Mouse (Mus musculus): ENCODE results near the gene Sat1.
"Not testable (repeated sequence)": the region's sequence is repeated elsewhere in the genome, so short reads cannot be mapped to it uniquely, and the experiment has no call there.

DNA sequence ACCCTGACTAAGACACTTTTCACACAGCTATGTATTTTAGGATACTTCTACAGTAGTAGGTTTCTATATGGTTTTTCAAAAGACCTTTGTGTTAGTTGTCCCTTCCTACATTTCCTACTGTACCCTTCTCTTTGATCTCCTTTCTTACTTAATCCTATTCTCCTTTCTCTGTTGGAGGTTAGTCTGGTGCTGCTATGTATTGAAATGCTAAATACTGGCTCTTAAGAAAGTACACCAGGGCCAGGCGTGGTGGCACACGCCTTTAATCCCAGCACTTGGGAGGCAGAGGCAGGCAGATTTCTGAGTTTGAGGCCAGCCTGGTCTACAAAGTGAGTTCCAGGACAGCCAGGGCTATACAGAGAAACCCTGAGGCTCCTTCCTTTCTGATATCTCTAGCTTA, 10.8 kb downstream of the Sat1 start:
- TF ChIP-seq CTCF, POLR2A (IDR thresholded peaks at IDR 0.05; ENCODE audit: extremely low read depth, insufficient read depth, low read length): not testable (repeated sequence)
